Mouse (Mus musculus): ENCODE data around the gene Tmem50b.
A peak's percentile ranks its signal among the peaks of the same experiment; 100 is the strongest.

Tmem50b gene

DNA sequence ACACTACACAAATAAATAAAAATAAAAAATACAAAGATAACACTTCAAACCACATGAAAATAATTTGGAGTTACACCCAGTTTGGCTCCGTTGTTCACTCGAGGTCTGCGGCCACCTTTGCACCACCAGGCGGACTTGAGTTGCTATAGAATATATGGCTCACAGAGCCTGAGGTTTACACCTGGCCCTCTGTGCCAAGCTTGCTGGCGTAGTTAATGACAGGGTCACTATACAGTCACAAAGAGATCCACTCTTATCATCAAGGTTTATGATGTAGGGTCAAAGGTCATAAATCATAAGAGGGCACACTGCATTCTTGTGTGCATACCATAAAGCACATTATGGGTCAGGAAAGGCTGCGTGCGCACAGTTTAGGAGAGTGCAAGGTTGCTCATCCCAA lies 31.6 kb downstream of the Tmem50b start:
- no peak for DNase-seq (ENCODE audit: extremely low read depth, low read depth, low spot score)

- no peak for DNase-seq (ENCODE audit: extremely low read depth, low read depth, low spot score)
Measured at GRCm38 (mm10) chr16:91565292-91565951, 32.2 kb downstream of the Tmem50b start.

DNA sequence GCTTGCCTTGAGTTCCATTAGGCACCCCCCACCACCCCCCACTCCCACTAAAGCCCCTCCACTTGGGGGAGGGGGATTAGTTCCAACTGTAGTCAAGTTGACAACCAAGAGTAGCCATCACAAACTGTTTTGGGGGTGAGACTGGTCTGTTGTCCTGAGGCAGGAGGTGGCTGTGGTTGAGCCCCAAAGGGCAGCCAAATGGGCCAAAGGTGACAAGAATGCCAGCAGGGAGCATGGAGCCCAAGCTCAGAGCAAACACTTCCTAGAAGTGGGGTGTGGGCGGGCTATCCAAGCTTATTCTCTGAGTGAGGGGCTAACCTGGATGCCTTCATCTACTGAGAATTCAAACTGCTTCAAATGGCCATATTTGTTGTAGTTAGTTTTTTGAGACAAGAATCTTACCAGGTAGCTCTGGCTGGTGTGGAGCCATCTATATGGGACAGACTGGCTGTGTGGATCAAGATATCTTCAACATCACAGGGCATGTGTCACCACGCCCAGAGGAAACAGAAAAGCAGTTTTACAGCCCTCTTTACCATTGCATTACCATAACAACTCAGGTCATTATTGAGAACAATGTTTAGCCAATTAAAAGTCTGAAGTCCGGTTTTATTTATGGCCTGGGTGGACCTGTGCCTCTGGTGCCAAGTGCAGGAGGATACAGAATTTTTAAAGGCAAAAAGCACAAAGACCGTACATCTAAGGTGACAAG lies 32.9 kb downstream of the Tmem50b start:
- DNase-seq (ENCODE audit: extremely low read depth, low read depth, low spot score) = no peak

DNA sequence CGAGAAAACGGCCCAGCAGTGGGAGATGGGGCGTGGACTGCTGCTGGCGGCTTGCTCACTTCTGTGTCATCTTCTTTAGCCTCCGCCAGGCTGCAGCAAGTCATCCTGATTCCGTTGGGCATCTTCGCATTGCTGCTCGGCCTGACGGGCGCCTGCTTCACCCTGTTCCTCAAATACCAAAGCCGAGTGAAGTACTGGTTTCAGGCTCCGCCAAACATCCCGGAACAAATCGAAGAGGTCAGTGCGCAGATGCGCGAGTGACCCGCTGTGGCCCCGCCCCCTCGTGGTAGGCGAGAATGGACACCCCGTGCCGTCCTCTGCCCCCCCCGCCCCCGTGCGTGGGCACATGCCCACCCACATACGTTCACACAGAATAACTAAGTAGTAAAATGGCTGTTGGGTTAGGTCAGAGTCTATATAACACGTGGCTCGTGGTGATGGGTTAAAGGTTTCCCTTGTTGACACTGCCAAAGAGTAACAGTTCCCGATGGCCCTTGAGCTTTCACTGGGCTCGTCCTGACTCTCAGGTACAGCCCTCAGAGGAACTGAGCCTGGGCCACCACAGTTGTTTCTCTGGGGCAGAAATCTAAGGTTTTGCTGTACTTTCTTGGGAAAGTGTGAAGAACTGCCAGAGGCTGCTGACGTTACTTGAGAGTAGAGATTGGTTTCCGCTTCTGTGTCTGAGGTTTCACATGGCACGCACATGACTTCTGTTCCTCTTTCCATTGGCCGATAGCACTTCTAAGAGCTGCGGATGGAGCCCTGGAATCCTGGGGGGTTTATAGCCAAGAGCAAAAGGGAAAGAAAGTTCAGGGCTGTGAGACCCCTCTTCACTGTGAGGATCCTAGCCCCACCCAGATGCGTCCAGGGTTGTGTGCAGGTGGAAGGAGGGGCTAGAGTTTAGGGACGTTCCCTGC lies 35.8 kb downstream of the Tmem50b start:
- no peak for DNase-seq (ENCODE audit: extremely low read depth, low read depth, low spot score)

- DNase-seq (ENCODE audit: extremely low read depth, low read depth, low spot score) = no peak
Measured at GRCm38 (mm10) chr16:91561099-91561498, 36.5 kb downstream of the Tmem50b start.

DNA sequence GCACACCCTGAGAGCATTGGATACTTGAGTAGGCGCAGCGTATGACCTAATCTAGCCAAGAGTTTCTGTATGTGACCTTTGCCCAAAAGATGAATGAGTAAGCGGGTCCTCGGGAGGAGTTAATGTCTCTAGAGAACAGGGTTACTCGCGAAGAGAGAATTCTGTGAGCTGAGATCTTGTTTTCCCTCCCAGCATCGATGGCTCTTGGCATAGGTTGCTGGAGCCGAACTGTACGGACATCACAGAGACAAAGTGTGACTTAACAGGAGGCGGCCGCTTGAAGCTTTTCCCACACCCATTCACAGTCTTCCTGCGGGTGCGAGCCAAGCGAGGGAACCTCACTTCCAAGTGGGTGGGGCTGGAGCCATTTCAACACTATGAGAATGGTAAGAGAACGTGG lies 39.9 kb downstream of the Tmem50b start:
- no peak for DNase-seq (ENCODE audit: extremely low read depth, low read depth, low spot score)

GRCm38 (mm10) chr16:91557214-91557613 lies 40.4 kb downstream of the Tmem50b start:
- no peak for DNase-seq (ENCODE audit: extremely low read depth, low read depth, low spot score)

DNA sequence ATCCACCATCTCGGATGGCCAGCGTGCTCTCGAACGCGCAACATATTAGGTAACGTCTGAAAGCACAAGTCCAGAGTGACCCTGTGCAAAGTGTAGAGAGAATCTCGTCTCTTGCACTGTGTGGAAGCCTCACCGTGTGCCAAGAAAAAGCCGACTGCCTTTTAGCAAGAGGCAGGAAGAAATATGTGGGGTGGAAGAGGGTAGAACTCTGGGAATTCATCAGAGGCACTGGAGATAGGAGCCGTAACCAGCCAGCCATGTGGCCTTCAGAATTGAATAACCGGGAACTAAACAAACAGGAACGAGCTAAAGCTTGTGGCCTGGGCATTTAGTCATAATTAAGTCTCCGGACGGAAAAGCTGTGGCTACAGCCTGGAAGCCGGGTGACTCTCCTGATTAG lies 40.9 kb downstream of the Tmem50b start:
- DNase-seq (ENCODE audit: extremely low read depth, low read depth, low spot score) = no peak

DNA sequence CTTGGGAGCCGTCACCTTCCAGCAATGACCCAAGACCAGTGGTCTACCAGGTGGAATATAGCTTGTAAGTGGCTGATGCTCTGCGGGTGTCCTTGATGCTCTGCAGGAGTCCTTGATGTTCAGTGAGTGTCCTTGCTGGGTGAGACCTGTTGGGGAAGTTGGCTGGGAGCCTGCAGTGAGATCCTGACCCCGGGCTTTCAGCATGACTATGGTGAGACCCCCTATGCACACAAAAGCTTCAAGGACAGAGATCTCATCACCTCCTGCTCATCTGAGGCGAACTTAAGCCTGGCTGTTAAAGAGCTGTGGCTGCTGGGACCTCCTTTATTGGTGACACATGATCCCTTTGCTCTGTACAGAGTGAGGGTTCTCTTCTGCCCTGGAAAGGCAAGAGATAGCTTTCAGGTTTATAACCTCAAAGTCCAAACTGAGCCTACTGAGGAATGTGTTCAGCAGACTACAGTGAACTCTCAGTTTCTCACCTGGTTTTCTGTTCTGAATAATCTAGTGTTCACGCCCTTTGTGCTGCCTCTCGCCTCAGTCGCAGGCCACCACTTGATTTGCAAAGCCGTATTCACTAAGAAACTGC lies 42.5 kb downstream of the Tmem50b start:
- DNase-seq (ENCODE audit: extremely low read depth, low read depth, low spot score) = no peak

DNA sequence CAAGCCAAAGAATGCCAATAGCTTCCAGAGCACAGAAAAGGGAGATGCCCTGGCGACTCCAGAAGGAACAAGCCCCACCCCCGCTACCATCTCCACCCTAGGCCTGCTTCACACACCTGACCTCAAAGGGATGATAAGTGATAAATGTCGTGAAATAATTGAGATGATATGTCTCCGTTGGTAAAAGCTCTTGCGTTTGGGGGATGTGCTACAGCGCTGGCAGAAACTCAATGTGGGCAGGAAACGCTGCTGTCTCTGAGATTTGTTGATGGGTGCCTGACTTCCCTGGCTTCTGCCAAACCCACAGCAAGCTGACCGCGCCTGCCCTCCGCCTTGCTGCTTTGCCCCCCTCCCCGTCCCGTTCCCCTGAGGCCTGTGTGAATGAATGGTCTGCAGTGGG lies 44.0 kb downstream of the Tmem50b start:
- DNase-seq (ENCODE audit: extremely low read depth, low read depth, low spot score) = no peak

- DNase-seq (ENCODE audit: extremely low read depth, low read depth, low spot score) = no peak
Measured at GRCm38 (mm10) chr16:91552072-91552471, 45.5 kb downstream of the Tmem50b start.

DNA sequence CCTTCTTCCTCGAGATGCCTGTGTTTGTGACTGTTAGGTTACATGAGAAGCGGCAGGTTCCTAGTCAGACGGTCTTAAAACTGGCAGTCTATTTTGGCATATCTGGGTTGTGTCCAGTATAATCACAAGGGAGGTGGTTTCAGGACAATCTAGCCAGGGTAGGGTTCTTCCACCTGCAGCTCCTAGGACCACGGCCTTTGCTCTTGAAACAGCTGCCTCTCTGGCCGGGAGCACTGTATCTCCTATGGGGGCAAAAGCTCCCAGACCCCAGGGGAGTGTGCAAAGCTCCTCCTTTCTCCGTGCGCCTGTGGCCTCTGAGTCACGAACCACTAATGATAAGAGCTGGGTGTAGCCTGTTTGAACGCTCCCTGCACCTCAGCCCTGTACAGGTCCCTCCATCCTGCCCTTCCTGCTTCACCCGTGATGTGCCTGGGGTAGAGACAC lies 46.5 kb downstream of the Tmem50b start:
- no peak for DNase-seq (ENCODE audit: extremely low read depth, low read depth, low spot score)

- no peak for DNase-seq (ENCODE audit: extremely low read depth, low read depth, low spot score)
Measured at GRCm38 (mm10) chr16:91549616-91550015, 48.0 kb downstream of the Tmem50b start.

DNA sequence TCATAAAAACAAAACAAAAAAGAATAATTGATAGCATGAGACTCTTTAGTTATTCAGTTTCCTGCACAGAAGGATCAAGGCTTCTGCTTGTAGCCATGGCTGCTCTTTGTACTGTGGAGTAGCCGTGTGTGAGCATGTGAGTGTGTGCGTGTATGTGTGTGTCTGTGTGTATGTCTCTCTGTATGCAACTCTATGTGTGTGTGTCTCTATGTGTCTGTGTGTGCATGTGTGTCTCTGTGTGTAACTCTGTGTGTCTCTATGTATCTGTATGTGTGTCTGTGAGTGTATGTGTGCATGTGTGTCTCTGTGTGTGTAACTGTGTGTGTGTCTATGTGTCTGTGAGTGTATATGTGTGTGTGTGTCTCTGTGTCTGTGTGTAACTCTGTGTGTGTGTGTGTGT lies 48.6 kb downstream of the Tmem50b start:
- DNase-seq (ENCODE audit: extremely low read depth, low read depth, low spot score) = no peak

DNA sequence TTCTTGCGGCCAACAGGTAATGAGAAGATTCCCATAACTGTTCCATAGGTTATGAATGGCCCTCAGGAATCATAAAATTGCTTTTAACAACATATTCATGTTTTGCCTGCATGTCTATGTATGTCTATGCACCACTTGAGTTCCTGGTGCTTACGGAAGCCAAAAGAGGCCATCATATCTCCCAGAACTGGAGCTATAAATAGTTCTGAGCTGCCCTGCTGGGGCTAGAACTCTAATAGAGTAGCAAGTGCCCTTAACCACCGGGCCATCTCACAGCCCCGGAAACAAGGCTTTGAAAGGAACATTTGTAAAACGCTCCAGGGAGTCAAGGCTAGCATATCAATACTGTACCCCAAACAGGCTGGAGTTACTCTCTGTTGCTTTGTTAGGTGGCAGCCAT lies 49.0 kb downstream of the Tmem50b start:
- DNase-seq (ENCODE audit: extremely low read depth, low read depth, low spot score) = no peak

- DNase-seq (ENCODE audit: extremely low read depth, low read depth, low spot score) = peak; percentile 49
Measured at GRCm38 (mm10) chr16:91547974-91548373, 49.6 kb downstream of the Tmem50b start.

GRCm38 (mm10) chr16:91546836-91547741 lies 50.5 kb downstream of the Tmem50b start, which contains the start of gene Ifngr2:
TSS of gene Ifngr2 (plus strand) at chr16:91547072.
- DNase-seq (ENCODE audit: extremely low read depth, low read depth, low spot score) = no peak

GRCm38 (mm10) chr16:91546391-91546835 lies 51.2 kb downstream of the Tmem50b start:
- no peak for DNase-seq (ENCODE audit: extremely low read depth, low read depth, low spot score)

DNA sequence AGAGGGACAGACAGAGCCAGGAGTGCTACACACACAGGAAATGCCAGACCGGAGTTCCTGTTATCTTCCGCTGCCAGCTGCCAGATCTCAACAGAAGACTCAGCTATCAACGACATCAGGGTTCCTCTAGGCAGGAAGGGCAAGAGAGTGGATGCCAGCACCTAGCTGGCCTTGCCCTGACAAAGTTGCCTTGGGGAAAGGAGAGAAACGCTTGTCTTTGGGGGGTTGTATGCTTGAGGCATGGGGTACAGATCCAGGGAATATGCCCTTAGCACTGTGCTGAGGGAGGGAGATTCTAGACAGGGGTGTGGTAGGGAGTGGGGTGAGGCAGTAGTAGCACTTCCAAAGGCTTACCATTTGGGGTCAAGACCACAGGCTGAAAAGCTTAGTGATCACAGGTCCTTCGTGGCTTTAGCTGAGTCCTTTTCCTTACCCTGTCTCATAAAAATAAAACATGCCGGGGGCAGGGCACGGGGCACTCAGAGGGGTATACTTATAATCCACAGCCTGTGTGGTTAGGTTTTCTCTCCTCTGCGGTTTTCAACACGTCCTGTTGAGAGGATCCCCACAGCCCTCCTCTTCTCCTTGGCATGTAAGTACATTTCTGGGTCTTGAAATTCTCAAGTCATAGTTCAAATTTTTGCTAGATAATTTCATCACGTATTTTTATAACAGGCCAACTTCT lies 51.9 kb downstream of the Tmem50b start:
- DNase-seq (ENCODE audit: extremely low read depth, low read depth, low spot score) = no peak

All from fat pad, adult 2 months (tissue).